Mouse (Mus musculus) embryonic fibroblast, embryonic 13.5 days (primary cell): ENCODE data around the gene Prss28.

Experiments
- CTCF ChIP-seq: IDR thresholded peaks from 2 replicates; pipeline ENCODE4 v1.5.1; 2011; ENCODE audit warnings: mild to moderate bottlenecking, control low read depth, low read length, moderate library complexity, borderline replicate concordance; ENCODE audit not compliant: insufficient read depth
- POLR2A ChIP-seq: IDR thresholded peaks from 2 replicates; pipeline ENCODE4 v1.6.1; 2011; ENCODE audit warnings: low read depth, mild to moderate bottlenecking, control low read depth, low read length, moderate library complexity

DNA sequence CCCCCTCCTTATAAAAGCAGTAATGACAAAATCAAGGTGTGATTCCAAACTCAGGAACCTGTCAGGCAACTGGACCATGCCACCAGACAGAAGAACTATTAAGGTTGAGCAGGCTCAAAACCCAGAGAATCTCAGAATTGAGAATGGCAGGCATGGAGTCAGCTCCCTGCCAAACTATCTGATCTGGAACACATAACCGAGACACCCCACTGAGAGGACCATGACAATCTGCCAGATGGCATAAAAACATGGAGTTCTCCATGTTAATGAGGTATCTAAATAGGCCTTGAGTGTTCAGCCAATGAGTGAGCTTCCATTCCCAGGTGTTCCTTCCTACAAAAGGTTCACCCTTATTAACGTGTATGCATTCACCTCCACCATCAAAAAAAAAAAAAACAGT, 52.8 kb downstream of the Prss28 start:
- TF ChIP-seq POLR2A (no peak), CTCF (no peak)
